Mouse (Mus musculus): ENCODE results near the gene Slc25a22. TPM values are rescaled to one million over a fixed set of nuclear protein-coding genes. Genes with fewer than 3 reads are reported as not detected.
A peak's percentile ranks its signal among the peaks of the same experiment; 100 is the strongest.

Gene Slc25a22
- total RNA-seq, 2 experiments from 2014 or later = 4.9 to 18.8 TPM

DNA sequence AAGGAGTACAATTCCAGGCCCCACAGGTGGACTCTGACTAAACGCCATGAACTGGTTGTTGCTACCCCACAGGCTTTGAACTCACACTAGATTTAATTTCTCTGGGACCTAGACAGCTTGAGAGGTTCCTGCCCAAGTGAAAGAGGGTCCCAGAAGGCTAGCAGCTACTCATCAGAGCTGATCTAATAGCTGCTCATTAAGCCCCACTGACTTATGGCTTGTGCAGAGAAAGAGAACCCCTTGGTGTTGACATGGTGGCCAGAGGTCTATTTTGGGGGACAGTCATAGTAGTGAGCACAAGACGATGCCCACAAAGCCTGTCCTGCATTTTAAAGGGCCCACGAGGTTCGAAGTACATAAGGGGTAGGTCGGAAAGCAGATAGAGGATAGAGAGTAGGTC, 36.5 kb upstream of the Slc25a22 start:
- ATAC-seq (replicated peaks; ENCODE audit: poor library complexity, severe bottlenecking) = no peak

DNA sequence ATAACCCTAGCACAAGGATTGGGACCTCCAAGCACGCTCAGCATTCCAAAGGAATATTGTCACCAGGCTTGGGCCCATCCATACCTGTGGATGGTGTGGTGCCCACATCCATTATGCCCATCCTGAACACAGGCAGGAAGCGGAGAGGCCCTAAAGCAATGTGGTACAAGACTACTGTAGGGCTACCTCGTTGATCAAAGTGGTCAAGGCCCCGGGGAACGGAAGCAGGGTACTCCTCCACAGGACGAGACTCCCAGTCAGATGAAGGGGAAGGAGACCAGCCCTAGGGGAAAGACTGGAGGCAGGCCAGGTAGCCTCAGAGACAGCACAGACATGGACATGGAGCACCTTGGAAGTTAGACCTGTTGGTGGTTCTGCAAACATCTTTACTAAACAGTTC, 35.1 kb upstream of the Slc25a22 start:
- ATAC-seq (replicated peaks; ENCODE audit: poor library complexity, severe bottlenecking) = no peak

- no peak for ATAC-seq (replicated peaks; ENCODE audit: poor library complexity, severe bottlenecking)
Measured at GRCm38 (mm10) chr7:141472226-141472625, 34.5 kb upstream of the Slc25a22 start.

DNA sequence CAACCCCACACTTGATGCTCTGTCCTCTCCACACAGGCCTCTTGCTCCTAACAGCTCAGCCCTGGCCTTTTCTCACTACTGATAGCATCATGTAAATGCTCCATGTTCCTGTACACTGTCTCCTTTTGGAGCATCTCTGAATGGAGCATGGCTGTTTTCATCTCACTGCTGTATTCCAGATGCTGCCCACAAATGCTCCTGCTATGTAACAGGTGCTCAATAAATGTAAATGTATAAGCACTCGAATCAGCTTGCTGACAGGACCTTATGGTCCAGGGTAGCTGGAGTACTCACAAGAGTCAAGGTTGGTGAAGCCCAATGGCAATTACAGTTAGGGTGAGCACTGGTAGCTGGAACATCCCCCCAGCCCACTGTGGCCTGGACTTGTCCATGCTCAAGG, 33.5 kb upstream of the Slc25a22 start:
- no peak for ATAC-seq (replicated peaks; ENCODE audit: poor library complexity, severe bottlenecking)

DNA sequence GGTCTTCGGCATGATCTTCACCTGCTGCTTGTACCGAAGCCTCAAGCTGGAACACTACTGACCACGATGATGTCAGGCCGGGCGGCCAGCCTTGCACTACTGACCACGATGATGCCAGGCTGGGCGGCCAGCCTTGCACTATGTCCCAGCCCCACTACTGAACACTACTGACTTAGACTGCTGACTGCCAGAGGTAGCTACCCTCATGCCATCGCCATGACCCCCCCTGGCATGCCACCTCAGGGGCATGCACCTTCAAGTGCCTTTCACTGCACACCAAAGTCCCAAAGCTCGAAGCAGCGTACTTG, 32.9 kb upstream of the Slc25a22 start:
- ATAC-seq (replicated peaks; ENCODE audit: poor library complexity, severe bottlenecking) = no peak

DNA sequence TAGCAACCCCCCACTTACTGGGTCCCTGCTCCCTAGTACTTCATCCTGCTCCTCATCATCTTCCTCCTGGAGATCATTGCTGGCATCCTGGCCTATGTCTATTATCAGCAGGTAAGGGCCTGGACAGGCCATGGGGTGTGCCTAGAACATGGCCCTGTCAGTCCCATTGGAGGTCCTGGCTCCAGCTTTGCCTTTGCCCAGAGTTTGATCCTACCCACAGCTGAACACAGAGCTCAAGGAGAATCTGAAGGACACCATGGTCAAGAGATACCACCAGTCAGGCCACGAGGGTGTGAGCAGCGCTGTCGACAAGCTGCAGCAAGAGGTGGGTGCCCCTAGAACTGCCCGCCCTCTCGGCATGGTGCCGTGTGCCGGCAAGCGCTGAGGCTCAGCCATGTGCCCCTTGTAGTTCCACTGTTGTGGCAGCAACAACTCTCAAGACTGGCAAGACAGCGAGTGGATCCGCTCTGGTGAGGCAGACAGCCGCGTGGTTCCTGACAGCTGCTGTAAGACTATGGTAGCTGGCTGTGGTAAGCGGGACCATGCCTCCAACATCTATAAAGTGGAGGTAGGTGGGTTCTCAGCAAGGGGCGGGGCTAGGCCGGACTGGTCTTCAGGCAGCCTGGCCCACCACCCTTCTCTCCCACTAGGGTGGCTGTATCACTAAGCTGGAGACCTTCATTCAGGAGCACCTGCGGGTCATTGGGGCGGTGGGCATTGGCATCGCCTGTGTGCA, 32.4 kb upstream of the Slc25a22 start:
- ATAC-seq (replicated peaks; ENCODE audit: poor library complexity, severe bottlenecking) = no peak

GRCm38 (mm10) chr7:141469352-141469751, 31.7 kb upstream of the Slc25a22 start:
- no peak for ATAC-seq (replicated peaks; ENCODE audit: poor library complexity, severe bottlenecking)

GRCm38 (mm10) chr7:141468522-141469211, 31.0 kb upstream of the Slc25a22 start:
- ATAC-seq (replicated peaks; ENCODE audit: poor library complexity, severe bottlenecking) = peak; percentile 58

GRCm38 (mm10) chr7:141468164-141468521, 30.5 kb upstream of the Slc25a22 start:
- ATAC-seq (replicated peaks; ENCODE audit: poor library complexity, severe bottlenecking) = no peak

DNA sequence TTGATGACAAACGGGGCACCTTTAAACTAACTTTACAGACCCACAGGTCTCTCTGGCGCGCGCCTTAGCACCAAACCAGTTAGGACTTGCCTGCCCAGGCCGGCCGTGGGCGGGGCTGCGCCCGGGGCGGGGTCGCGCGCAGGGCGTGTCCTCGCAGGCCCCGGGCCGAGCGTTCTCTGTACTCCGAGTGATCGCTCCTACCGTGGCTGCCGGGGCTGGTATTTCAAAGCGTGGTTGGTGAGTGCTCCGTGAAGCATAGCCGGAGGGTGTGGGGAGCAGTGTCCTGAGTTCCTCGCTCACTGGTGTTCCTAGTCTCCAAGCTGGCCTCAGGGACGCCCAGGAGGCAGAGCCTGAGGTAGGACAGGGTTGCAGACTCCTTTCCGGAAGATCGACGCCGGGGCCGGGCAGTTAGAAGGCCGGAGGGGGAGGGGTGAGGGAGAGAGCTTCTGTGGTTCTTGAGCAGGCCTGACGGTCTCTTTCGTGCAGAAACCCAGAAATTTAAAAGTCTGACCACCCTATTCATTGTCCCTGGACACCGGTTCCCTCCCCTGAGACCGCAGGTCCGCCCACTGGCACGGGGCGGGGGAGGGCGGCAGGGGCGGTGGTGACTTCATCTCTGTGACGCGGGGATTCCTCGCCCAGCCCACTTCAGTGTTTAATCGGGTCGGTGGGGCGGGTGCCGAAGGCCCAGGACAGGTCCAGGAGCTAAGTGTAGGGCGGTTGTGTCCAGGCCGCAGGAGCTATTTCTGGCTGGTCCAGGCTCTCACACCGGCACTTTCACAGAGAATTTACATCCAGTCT, 29.7 kb upstream of the Slc25a22 start, which contains the start of gene Cd151:
Cd151 (plus strand) TSS at position 163 of the 801 bp plus-strand sequence.
- ATAC-seq (replicated peaks; ENCODE audit: poor library complexity, severe bottlenecking) = peak; percentile 60

DNA sequence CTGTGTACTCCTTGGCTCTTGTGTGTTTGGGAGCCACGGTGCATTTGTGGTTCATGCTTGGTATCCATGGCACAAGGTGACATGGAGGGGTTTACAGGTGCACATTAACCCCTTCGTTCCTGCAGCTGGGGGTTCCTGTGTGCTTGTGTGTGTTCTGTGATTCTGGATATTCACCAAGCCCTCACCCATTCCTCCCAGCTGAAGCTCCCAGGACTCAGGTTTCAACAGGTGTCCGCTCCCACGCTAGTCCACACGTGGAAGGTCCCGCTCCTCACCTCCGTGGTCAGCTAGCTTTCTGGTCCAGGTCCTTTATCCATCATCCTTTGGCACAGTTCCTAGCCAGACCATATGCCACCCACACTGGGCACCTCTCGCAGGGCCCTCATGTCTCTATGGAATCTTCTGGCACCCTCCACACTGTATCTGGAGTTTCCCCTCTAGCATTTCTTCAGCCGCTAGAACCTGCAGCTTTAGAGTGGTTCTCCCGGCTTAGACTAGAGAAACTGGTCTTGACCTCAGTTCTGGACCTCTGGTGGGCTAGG, 29.0 kb upstream of the Slc25a22 start:
- no peak for ATAC-seq (replicated peaks; ENCODE audit: poor library complexity, severe bottlenecking)

- ATAC-seq (replicated peaks; ENCODE audit: poor library complexity, severe bottlenecking) = no peak
Measured at GRCm38 (mm10) chr7:141466045-141466394, 28.3 kb upstream of the Slc25a22 start.

DNA sequence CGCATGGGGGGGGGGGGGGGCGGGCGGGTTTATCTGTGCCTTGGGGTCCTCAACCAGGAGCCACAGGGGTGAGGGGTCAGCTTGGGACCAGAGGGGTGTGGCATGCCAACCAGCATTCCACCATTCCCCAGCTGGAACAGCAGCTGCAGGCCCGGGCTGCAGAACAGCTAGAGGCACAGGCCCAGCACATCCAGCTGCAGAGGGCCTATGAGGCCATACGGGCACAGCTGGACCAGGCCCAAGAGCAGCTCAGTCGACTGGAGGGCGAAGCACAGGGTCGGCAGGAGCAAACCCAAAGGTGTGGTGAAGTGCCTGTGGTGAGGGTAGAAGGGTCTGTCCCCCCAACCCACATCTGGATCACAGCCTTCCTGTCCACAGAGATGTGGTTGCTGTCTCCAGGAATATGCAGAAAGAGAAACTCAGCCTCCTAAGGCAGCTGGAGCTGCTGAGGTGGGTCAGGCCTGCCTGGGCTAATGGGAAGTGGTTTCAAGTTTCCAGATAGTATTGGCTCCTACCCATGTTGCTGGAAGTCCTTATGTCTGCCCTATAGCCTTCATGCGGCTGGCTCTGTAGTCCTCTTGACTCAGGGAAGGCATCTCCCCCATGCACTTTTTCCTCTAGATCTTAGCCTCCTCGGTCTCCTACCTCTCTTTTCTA, 27.8 kb upstream of the Slc25a22 start:
- no peak for ATAC-seq (replicated peaks; ENCODE audit: poor library complexity, severe bottlenecking)

DNA sequence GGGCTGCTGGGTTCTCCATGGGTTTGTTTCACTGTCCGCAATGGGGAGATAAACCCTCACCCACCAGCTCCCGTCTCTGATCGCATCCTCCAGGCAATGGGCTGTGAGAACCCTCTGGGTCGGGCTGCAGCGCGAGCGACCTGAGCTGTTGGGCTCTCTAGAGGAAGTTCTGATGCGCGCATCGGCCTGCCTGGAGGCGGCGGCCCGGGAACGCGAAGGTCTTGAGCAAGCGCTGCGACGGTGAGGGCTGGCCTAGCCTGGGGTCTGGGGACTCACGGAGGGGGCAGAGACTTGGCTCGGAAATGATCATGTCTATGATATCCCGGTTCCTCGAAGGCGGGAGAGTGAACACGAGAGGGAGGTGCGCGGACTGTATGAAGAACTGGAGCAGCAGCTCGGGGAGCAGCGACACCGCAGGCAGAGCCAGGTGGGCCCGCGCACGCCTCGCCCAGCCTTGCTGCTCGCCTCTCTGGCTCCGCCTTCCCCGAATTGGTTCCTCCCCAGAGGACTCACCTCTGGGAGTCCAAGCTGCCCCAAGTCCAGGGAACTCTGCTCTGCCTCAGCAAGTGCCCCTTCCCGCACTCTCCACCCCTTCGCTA, 27.0 kb upstream of the Slc25a22 start:
- ATAC-seq (replicated peaks; ENCODE audit: poor library complexity, severe bottlenecking) = peak; percentile 15

GRCm38 (mm10) chr7:141463824-141464602, 26.3 kb upstream of the Slc25a22 start:
- 0 out of 2 replicates have a peak, but pooled peaks have one; percentile 1 for ATAC-seq (replicated peaks; ENCODE audit: poor library complexity, severe bottlenecking)

GRCm38 (mm10) chr7:141462333-141462821, 24.7 kb upstream of the Slc25a22 start:
- ATAC-seq (replicated peaks; ENCODE audit: poor library complexity, severe bottlenecking) = no peak

- ATAC-seq (replicated peaks; ENCODE audit: poor library complexity, severe bottlenecking) = peak; percentile 6; the same call in 1 of the 2 replicates
Measured at GRCm38 (mm10) chr7:141461521-141462332, 24.0 kb upstream of the Slc25a22 start.

- peak; percentile 53 for ATAC-seq (replicated peaks; ENCODE audit: poor library complexity, severe bottlenecking)
Measured at GRCm38 (mm10) chr7:141460391-141461113, 22.9 kb upstream of the Slc25a22 start, which contains the start of gene Cracr2b. Gene Cracr2b, plus strand, starts transcription at chr7:141461094.

All from granulocyte monocyte progenitor cell, adult 5-6 weeks (primary cell).